Mouse (Mus musculus) right cerebral cortex, postnatal 25 days (tissue): ENCODE data around the gene Trpc7.
A peak's percentile ranks its signal among the peaks of the same experiment; 100 is the strongest.

Source experiments
- DNase-seq: peaks from one replicate; pipeline ENCODE4 v3.0.0; 2022

Gene Trpc7

DNA sequence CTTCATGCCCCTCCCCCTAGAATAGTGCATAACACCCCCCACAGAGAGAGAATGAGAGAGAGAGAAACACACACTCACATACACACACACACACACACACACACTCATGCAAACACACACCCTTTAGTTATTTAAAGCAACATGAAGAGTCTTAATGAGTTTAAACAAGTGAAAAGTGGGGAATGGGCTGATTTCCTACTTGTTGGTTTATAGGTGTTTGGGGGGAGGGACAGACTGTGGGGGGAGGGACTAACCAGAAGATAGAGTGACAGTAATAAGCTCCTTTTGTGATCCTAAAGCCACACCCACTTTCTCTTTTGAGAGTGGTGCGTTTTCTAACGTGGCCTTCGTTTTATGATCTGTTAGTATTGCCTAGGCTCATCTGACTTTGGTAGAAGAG is at the start of gene Trpc7:
Gene Trpc7 (minus strand): TSS at position 101 of the 400 bp plus-strand sequence.
- no peak for DNase-seq

DNA sequence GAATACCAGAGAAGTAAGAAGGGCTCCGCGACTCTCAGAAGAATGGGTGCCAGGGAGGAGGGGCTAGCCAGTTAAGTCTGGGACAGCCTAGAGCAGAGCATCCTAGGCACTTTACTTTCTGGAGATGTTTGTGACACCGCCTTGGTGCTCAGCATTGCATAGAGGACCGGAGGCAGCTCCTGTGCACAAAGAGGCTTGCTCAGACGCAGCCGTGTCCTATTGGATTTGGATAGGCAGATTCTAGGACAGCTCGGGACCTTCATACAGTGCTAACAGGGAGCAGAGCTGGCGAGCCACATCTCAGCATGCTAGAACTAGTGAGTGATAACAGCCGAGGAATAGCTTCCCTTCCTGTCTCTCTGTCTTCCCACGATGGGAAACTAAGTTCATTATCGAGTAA is 43.5 kb upstream of the Trpc7 start:
- no peak for DNase-seq

DNA sequence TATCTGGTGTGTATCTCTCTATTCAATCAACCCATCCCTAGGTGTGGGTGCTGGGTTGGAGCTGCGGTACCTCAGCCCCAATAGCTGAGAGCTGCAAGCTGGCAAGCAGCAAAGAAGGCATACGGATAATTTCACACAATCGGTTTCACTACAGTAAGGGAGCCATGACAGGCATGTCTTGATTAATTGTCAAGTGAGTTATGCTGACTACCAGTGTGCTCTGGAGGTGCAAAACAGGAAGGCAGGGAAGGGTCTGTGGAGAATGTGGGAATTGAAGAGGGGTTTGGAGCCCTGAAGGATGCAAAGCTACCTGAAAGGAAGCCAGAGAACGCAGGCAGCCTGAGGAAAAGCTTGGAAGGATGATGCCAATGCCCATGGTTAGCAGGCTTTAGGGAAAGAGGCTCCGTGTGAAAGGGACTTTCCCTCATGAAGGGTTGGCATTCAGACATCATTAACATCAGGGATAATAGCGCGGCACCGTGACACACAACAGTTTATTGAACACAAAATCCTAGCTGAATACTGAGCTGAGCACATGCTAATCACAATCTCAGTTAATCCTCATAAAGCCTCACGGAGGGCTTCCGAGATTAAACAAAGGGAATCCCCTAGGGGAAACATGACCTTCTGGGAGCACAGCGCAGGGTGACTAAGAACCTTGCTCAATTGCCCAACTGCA is 38.2 kb upstream of the Trpc7 start:
- no peak for DNase-seq

DNA sequence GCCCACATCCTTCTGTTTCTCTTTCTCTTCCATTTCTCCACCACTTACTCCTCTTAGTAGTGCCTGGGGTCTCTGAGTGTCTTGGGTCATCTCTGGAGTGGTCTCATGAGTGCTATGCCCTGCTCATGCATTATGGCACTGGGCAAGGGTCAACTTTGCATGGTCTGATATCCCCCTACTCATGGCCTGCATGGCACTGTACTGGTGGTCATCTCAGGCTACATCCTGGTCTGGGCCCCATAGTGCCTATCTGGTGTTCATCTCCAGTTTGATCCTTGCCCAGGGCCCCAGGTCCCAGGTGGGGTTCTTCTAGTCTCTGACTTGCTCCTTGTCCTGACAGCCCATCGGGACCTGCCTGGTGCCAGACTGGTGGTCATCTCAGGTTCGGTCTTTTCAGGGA is 34.6 kb upstream of the Trpc7 start:
- no peak for DNase-seq

DNA sequence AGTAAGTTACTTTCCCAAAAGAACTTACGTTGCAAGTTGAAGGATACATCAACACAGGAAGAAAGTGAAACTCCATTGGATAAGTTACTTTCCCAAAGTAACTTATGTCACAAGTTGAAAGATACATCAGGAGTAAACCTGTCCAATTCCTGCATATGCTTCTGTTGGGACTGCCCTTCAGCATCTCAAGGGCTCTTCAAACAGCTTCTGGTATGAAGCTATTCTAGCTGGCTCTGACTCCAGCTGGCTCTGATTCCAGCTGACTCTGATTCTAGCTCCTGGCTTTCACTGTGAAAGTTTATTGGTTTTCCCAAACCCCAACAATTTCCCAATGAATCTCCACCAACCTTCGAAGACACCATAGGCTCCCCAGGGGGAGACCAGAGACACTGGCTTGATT is 27.2 kb upstream of the Trpc7 start:
- no peak for DNase-seq

DNA sequence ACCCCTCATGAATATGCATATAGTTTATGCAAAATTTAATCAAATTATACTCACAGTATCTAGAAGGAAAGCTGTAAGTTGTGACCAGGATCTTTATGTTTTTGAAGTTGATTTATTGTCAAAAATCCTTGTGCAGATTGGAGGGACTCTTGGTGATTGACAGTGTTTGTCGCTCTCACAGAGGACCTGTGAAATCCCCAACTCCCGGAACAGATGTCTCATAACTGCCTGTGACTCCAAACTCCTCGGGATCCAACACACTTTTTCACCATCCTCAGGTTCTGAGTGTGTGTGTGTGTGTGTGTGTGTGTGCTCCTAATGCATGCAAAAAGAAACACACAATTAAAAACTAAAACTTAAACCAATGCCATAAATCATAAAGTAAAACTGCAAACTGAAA is 25.5 kb upstream of the Trpc7 start:
- no peak for DNase-seq

DNA sequence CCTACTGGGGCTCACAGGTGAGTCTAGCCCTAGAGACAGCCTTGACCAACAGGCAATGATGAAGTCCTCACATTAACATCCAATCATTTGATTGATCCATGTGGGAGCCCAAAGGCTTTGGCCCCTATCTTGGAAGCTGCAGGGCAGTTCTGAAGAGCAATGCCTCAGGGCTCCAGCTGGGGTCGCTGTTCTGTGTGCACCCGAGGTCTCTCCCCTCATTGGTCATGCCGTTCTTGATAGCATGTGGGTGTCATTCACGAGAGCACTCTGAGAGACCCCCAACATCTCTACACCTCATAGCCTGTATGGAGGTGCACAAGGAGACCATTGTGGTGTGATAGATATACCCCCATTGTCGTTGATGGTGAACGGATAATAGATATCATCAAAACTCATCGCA is 18.9 kb upstream of the Trpc7 start:
- no peak for DNase-seq

DNA sequence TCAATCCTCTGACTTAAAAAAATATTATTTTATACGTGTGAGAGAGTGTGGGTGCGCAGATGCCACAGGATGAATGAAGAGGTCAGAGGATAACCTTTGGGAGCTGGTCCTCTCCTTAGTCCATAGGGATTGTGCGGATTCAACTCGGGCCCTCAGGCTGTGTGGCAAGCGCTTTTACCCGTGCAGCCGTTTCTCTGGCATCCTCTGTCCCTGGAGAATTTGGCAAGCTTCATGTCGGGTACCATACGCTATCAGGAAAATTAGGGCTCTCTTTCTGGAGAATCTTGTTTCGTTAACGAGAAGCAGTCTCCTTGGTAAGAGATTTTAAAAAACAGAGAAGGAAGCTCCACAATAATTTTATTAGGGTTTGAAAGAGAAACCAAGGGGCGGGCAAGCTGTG is 15.3 kb upstream of the Trpc7 start:
- DNase-seq: no peak

DNA sequence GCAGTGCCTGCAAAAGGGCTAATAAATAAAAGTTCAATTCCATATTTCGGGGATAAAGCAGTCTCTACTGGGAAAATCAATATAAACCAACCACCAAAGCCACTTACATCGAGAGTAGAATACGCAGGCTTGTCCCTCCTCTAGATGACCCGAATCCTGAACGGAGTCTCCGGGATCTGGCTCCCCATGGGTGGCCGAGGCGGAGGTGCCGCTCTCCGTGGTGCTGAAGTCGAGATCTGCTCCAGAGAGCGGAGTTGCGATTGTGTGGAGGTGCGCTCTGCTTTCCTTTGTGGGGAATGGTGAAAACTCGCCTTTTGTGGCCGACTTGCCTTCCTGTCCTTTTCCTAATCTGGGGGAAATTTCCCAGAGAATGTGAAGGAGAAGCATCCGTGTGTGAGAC is 407 bp downstream of the Trpc7 start:
- no peak for DNase-seq

DNA sequence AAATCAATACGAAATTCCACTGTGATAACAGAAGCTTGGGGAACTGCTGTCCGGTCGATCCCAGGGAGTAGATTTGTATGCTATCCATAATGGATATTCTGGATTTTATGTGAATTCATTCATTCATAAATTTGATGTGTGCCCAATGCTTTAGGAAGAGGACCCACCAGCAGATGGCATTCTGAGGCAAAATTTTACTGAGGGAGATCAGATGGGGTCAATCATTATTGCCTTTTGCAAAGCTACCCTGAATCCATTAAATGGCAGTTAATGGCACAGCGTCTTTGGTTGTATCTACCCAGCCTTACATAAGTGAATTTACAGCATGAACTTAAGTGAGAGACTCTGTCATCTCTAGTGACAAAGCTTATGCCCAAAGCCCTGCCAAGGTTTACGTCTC is 1.2 kb downstream of the Trpc7 start:
- DNase-seq: no peak

DNA sequence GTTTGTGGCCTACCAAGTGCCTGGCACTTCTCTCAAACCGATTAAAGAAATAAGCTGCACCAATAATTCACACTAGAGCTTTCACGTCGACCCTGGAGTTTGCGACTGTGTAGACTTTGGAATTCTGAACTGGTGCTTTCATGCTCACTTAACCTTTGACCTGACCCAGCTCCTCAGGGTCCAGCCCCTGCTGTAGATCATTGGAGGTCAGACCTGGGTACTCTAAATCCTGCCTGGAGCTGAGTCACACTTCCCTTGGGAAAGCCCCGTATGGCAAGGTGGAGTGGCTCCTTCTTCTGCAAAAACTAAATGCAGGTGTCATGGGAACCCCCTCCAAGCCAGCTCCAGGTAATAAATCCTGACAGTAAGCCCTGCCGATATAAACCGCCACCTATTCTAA is 5.9 kb downstream of the Trpc7 start:
- no peak for DNase-seq

DNA sequence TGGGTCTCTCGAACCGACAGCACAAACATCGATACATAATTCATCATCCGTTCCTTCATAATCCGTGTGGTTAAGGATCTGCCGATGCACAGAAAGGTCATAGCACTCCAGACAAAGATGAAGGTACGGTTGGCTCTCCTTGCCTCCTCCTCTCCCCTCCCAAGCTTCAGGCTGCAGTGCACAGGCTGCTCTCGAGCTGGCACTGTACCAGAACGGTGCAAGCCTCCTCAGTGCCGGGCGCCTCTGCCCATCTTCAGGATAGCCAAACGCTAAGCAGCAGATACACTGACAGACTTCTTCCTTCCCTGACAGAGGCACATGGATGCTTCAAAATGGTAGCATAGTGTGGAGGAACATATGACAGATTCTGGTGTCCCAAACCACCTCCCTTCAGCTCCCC is 12.9 kb downstream of the Trpc7 start:
- no peak for DNase-seq

DNA sequence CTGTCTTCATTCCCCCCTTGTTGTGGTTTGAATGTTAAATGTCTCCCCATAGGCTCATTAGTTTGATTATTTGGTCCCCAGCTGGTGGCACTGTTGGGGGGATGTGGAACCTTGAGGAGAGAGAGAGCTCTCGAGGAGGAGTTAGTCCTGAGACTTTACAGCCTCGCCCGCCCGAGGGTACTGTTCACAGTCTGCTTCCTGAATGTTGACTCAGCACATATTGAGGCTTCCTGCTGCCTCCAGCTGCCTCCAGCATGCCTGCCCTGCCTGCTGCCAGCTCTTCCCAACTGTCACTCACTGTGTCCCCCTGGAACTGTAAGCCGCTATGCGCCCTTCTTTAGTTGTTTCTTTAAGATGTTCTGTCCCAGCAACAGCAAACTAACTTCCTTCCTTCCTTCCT is 31.2 kb downstream of the Trpc7 start:
- DNase-seq: no peak

DNA sequence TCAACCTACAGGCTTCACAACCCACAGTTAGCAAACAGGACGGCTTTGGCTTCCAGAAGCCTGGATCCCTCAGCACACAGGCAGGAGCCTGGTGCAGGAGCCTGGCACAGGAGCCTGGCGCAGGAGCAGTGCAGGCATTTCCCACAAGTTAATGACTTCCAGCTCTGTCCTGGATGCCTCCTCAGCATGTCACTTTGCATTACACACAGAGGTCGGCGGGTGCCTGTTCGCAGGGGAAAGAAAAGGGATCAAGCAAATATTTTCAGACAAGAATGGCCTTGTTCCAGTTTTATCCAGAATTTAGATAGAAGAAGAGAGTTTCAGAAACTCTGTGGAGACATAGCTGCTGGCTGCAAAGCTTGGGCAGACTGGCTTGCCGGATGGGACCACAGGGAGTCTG is 33.8 kb downstream of the Trpc7 start:
- no peak for DNase-seq

DNA sequence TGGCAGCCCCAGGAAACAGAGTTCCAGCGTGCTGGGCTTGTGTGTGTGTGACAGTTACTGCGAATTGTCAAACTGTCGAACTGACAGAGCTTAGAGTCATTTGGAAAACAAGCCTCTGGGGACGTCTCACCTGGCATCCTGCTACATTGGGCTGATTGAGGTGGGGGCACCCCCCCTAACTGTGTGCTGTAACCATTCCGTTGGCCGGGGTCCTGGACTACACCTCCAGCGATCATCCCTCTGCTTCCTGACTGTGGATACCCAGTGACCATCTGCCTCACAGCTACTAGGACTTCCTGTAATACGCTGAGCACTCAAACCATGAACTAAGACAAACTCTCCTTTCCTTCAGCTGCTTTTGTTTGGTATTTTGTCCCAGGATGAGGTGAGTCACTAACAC is 41.3 kb downstream of the Trpc7 start:
- DNase-seq: no peak

DNA sequence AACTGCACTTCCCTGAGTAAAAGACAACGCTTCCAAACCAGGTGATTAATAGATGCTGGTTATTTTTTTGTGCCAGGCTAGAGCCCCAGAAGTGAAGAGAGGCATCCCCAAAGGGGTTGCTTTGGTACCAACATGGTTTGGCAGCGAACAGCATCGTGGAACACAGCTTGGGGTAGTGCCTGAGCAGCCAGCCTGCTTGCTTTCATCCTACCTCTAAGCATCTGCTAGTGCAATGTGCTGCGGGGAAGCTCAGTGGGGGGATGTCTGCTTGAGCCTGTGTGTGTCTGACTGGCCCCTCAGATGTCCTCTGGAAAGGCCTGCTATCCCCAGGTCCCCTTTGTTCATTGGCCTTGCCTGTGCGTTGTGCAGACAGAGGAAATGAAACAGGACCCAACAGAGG is 42.4 kb downstream of the Trpc7 start:
- peak; percentile 8 for DNase-seq

DNA sequence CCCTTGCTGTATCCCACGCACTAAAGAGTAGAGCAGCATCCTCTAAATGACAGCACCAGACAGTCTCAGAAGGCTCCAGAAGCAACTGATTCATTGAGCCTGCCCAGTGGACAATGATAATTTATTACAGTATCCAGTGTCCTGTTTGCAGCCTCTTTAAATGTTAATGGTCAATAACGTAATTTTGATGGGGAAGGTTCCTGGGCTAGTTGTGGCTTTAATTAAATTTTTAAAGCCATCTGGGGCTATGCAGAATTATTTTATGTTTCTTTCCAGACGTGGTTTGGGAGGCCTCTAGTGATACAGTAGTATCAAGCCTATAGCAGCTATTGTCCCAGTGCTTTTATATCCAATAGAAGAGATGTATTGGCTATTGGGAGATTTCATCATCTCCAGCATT is 49.9 kb downstream of the Trpc7 start:
- no peak for DNase-seq

DNA sequence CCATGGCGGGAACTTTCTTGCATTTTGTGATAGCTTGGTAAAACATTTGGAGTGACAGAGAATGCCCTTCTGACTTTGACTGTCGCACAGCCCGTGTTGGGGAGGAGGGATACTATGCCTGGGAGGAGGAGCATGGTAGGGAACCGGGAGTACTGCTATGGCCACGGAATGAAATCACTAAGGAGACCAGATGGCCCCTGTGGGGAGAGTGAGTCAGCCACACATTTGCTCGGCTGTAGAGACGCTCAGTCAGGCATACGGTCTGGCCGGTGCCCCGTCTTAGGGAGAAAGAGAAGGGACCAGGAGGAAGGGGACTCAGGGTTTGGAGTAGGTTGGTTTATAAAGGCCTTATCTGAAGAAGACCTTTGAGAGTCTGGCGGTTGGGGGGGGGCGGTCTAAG is 80.3 kb downstream of the Trpc7 start:
- no peak for DNase-seq

DNA sequence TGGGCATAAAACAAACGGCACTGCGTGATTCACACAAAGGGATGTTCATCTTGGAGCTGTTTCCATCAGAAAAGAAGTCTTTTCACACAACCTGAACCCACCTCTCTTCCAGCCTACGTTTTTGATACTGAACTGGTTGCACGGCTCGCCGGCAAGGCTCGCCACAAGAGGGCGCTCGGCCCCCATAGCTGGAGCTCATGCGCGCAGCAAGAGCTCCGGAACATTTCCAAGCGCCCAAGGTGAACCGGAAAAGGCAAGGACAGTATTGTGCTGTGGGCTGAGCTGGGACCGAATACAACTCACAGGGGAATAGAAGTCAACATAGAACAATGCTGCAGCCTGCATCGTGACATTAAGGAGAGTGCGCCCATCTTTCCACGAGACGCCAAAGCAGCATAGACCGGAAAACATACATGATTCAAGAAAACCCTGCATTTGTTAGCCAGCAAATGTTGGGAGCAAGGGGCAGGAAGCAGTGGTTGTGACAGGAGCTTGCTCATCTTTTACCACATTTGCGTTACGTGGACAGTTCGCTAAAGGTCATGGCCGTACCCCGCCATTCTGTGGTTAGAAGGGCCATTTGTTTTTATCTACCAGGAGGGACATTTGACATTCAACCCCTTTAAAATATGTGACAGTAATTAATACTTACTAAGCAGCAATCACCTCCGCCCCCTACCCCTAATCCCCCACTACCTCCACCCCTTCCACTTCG is 88.9 kb downstream of the Trpc7 start:
- DNase-seq: peak; percentile 84

DNA sequence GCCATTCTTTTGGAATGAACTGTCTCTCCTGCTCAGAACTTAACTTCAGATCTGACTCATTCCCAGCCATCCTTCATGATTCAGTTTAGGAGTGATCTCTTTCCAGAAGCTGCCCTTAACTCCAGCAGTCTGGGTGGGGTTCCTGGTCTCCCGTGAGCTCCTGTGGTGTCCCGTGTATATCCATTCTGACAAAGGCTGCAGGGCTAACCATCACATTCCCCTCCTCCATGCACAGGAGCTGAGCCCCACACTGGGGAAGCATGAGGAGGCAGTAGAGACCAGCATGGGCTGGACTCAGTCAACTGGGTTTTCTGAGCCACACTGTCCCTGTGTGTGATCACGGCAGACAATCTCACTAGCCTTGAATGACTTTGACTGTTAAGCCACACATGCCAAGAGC is 90.7 kb downstream of the Trpc7 start:
- DNase-seq: no peak

DNA sequence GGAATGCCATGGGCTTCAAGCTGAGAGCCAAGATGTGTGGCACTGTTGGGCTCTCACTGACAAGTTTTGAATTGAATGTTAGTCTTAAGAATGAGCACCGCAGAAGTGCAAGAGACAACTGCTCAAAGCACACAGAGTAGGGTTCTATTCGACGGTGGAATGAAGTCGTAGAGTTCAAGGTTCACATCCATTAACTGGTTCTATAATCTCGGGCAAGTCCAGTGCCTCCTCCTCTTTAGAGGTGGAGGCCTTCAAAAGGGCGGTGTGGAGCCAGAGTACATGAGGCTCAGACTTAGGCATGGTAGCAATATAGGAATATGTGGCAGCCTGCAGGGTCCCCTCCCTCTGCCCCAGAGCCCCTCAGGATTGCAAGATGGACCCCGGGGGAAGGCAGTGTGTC is 98.3 kb downstream of the Trpc7 start:
- no peak for DNase-seq

DNA sequence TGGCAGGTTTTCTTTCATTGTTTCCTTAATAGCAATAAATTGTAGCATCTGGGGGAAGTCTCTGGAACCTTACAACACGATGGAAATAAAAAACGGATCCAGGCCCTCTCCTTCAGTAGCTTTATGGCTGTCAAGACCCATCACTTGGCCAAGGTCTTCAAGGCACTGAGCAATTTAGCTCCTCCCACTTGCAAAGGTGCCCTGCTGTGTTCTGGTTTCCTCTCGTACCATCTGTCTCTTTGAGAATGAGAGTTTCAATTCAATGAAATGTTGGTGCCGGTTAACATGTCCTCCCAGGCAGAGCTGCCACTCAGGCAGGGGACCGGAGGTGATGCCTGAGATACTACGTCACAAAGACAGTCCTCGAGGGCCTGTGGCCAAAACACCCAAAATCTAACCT is 100.3 kb downstream of the Trpc7 start:
- DNase-seq: no peak

DNA sequence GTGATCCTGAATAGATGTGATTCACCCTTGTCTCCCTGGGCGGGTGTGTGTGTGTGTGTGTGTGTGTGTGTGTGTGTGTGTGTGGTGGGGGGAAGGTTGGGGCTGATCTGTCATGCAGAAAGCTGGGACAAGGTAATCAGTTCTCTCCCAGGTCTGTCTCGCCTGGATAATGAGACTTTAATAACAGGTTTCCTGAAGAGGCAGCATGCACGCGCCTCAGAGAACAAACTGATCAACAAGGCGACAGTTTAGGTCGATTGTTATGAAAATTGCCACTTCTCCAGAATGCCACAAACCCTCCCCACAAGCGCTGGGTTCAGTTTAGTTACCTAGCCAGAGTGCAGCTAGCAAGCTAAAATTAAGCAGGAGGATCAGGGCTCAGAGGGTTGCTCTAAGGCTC is 101.4 kb downstream of the Trpc7 start:
- DNase-seq: no peak

DNA sequence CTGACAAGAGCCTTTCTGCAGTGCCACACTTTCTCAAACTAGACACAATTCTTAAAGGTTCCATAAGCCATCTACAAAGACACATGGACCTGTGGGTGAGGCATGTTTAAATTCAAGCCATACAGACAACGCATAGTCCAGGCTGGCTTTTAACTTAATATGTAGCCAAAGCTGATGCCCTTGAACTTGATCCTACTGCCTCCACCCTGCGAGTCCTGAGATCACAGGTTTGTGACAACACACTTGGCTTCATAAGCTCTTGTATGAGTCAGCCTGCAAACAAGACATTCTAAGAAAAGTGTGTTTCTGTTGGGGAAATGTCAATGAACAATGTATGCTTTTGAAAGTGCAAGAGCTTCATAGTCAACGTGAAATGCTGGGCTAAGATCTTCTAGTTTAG is 102.9 kb downstream of the Trpc7 start:
- DNase-seq: no peak

DNA sequence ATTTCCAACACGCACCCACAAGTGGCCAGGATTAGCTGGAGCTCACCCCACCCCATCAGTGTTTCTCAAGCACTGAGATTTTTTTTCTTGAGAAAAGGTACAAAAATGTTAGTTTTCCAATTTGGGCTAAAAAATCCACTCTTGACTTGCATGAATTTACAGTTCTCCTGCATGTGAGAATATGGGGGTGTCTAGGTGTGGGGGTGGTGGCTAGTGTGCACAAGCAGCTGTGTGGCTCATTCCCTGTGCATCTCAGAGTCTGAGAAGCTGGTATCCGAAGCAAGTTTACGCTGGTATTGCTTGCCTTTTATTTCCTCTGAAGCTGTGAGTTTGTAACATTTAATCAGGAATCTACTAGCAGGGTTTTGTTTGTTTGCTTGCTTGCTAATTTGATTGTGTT is 105.1 kb downstream of the Trpc7 start:
- peak; percentile 37 for DNase-seq
